Mouse (Mus musculus) lung, postnatal 0 days (tissue): Measurements from ENCODE around the gene Gm47959. TPM values are rescaled to one million over a fixed set of nuclear protein-coding genes. Genes with fewer than 3 reads are reported as not detected.

Experiments
- ATAC-seq: fragments of 200-750 bp; cut with Nextera tagmentation; 2 replicates; pipeline ENCODE4 v1.8.0; 2017; ENCODE audit warnings: moderate library complexity
- DNase-seq: peaks from one replicate; pipeline ENCODE4 v3.0.0-alpha.2; 2016; ENCODE audit warnings: low spot score
- H3K27ac ChIP-seq: fragments of 300-500 bp; sonication (generic); 2 replicates; pipeline ENCODE4 v1.5.1; 2014; ENCODE audit warnings: antibody characterized with exemption, mild to moderate bottlenecking, low read length, mixed read lengths
- H3K27me3 ChIP-seq: fragments of 300-500 bp; sonication (generic); replicated peaks from 2 replicates; pipeline ENCODE4 v1.6.1; 2014; ENCODE audit warnings: low read length, mixed read lengths; ENCODE audit not compliant: insufficient read depth
- H3K36me3 ChIP-seq: fragments of 300-500 bp; sonication (generic); 2 replicates; pipeline ENCODE4 v1.6.1; 2014; ENCODE audit warnings: low read length, mixed read lengths; ENCODE audit not compliant: insufficient read depth
- H3K4me1 ChIP-seq: fragments of 300-500 bp; sonication (generic); 2 replicates; pipeline ENCODE4 v1.6.1; 2014; ENCODE audit warnings: antibody characterized with exemption, low read depth, low read length, mixed read lengths; ENCODE audit not compliant: insufficient read depth
- H3K4me2 ChIP-seq: fragments of 300-500 bp; sonication (generic); replicated peaks from 2 replicates; pipeline ENCODE4 v1.6.1; 2014; ENCODE audit warnings: low read depth, mild to moderate bottlenecking, low read length, moderate library complexity, mixed read lengths
- H3K4me3 ChIP-seq: fragments of 300-500 bp; sonication (generic); 2 replicates; pipeline ENCODE4 v1.5.1; 2014; ENCODE audit warnings: low read depth, low read length
- H3K9ac ChIP-seq: fragments of 300-500 bp; sonication (generic); replicated peaks from 2 replicates; pipeline ENCODE4 v1.6.1; 2014; ENCODE audit warnings: low read depth, mild to moderate bottlenecking
- H3K9me3 ChIP-seq: fragments of 300-500 bp; sonication (generic); 2 replicates; pipeline ENCODE4 v1.6.1; 2016; ENCODE audit warnings: low read length, mixed read lengths
- CTCF ChIP-seq: IDR thresholded peaks from 2 replicates; pipeline ENCODE4 v1.5.1; 2016; ENCODE audit warnings: antibody characterized with exemption, mild to moderate bottlenecking
- EP300 ChIP-seq: IDR thresholded peaks from 2 replicates; pipeline ENCODE4 v1.6.1; 2016; ENCODE audit warnings: antibody characterized with exemption, mild to moderate bottlenecking, control low read depth
- WGBS: fragments of 180-500 bp; shearing (Covaris S2); extraction: QIAGEN DNeasy Blood & Tissue Kit; methylation state at CpG from one replicate; pipeline ENCODE4 v1.1.7; 2014; 5-methylcytosine and 5-hydroxymethylcytosine counted together
- polyA plus RNA-seq: library from polyadenylated mRNA; unstranded; fragments of >200 nt; fragmentation: Nextera tagmentation; extraction: Ambion mirVana; gene quantifications from 2 replicates; pipeline ENCODE4 v1.2.1, GENCODE M21; 2015

Gm47959 gene
- polyA plus RNA-seq, 1 experiment from 2014 or later, result not detected

DNA sequence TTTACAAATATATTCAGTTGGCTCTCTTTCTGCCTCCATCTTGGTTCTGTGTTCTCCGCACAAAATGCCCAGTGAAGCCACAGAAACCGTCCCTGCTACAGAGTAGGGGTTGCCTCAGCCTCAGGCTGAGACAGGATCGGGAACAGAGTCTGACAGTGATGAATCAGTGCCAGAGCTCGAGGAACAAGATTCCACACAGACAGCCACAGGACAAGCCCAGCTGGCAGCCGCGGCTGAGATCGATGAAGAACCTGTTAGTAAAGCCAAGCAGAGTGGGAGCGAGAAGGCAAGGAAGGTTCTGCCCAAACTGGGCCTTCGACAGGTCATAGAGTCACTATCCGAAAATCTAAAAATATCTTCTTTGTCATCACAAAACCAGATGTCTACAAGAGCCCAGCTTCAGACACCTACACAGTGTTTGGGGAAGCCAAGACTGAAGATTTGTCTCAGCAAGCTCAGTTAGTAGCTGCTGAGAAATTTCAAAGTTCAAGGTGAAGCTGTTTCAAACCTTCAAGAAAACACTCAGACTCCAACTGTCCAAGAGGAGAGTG is 15.1 kb downstream of the Gm47959 start:
- H3K9ac ChIP-seq, result no peak overlapping the region
- no peak for TF ChIP-seq CTCF
- TF ChIP-seq EP300, result no peak
- H3K27me3 ChIP-seq, result no peaks in the 10 kb centered on the region
- H3K4me3 ChIP-seq, result no peak overlapping the region
- WGBS, result 48% methylated on average over 10 of the region's 10 CpGs
- no peaks in the 10 kb centered on the region for H3K4me1 ChIP-seq
- H3K9me3 ChIP-seq, result 0 out of 2 replicates have a peak, but pooled peaks cover 2% of the 10 kb centered on the region
- DNase-seq (no peak), ATAC-seq (no peak)
- no peaks in the 10 kb centered on the region for H3K36me3 ChIP-seq
- H3K4me2 ChIP-seq, result no peak overlapping the region
- H3K27ac ChIP-seq, result no peak overlapping the region

DNA sequence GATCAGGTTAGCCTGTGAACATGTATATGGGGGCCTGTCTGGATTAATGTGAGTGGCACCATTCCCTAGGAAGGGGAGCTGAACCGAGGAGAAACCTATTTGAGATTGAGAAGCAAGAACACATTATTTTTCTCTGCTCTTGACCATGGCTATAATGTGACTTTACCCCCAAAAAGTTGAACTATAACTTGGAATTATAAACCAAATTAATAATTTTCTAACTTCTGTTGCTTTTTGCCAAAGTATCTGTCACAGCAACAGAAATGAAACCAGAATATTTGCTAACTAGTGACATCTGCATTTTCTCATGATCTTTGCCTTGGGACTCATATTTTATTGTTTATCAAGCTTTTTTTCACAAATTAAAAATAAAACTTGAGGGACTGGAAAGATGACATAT is 16.2 kb downstream of the Gm47959 start:
- DNase-seq (no peak), ATAC-seq (no peak)
- Histone ChIP-seq H3K4me3 (no peak overlapping the region), H3K9ac (no peak overlapping the region), H3K27ac (no peak overlapping the region), H3K4me1 (no peaks in the 10 kb centered on the region), H3K9me3 (no peaks in the 10 kb centered on the region), H3K4me2 (no peak overlapping the region), H3K27me3 (no peaks in the 10 kb centered on the region), H3K36me3 (no peaks in the 10 kb centered on the region)
- WGBS, result 58% methylated on average over 1 of the region's 1 CpGs
- no peak for TF ChIP-seq EP300
- TF ChIP-seq CTCF, result no peak

DNA sequence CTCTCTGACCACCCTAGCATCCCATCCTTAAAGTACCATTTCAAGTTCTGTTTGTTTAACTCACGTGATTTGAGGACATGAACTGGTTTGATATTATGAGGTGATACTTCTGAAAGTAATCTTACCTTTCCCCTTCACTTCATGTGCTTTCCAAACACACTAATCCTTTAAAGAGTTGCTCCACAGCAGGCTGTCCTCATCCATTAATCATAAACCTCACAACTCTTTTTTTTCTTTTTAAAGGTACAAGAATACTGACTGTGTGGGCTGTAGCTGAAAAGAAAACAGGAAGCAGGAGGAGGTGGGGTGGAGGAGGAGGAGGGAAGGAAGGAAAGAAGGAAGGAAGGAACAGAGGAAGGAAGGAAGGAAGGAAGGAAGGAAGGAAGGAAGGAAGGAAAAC is 31.6 kb downstream of the Gm47959 start:
- peak; percentile 57 for ATAC-seq
- no peak overlapping the region for H3K27ac ChIP-seq

DNA sequence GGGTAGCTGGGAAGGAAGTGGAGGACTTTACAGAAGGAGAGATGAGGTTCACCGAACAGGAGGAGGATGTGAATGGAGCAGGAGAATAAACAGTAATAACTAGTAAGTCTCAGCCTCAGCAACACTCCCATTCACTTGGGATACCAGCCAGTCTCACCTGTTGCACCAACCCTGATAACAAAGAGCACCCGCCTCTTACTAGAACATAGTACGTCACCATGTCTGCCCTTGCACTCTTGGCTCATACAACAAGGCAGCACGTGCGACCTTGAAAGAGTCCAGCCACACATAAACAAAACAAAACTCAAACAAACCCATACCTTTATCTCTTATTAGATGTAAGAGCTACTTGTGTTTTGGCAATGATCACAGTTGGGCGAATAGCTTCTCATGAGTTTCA is 32.2 kb downstream of the Gm47959 start:
- no peaks in the 10 kb centered on the region for H3K36me3 ChIP-seq
- H3K27ac ChIP-seq, result no peak overlapping the region
- H3K4me2 ChIP-seq, result no peak overlapping the region
- H3K9me3 ChIP-seq, result no peaks in the 10 kb centered on the region
- no peak overlapping the region for H3K9ac ChIP-seq
- no peaks in the 10 kb centered on the region for H3K4me1 ChIP-seq
- ATAC-seq (peak; percentile 75), DNase-seq (peak; percentile 55)
- H3K27me3 ChIP-seq, result no peaks in the 10 kb centered on the region
- H3K4me3 ChIP-seq, result no peak overlapping the region
- WGBS, result 53% methylated on average over 6 of the region's 6 CpGs
- no peak for TF ChIP-seq EP300

More for the DNA sequence above, 31.6 kb downstream of the Gm47959 start:
- H3K36me3 ChIP-seq, result no peaks in the 10 kb centered on the region
- WGBS, result 23% methylated on average over 1 of the region's 1 CpGs
- H3K4me2 ChIP-seq, result no peak overlapping the region
- TF ChIP-seq CTCF, result no peak
- TF ChIP-seq EP300, result no peak
- DNase-seq, result peak; percentile 38
- H3K4me1 ChIP-seq, result no peaks in the 10 kb centered on the region
- H3K27me3 ChIP-seq, result no peaks in the 10 kb centered on the region
- H3K4me3 ChIP-seq, result no peak overlapping the region
- no peaks in the 10 kb centered on the region for H3K9me3 ChIP-seq
- H3K9ac ChIP-seq, result no peak overlapping the region

GRCm38 (mm10) chr1:83034509-83034908 is 34.2 kb downstream of the Gm47959 start:
- H3K9me3 ChIP-seq, result no peaks in the 10 kb centered on the region
- H3K27me3 ChIP-seq, result no peaks in the 10 kb centered on the region
- H3K9ac ChIP-seq, result no peak overlapping the region
- no peak overlapping the region for H3K4me2 ChIP-seq
- H3K4me1 ChIP-seq, result no peaks in the 10 kb centered on the region
- no peak overlapping the region for H3K4me3 ChIP-seq
- no peak overlapping the region for H3K27ac ChIP-seq
- DNase-seq, result no peak
- 65% methylated on average over 5 of the region's 5 CpGs for WGBS
- no peak for ATAC-seq
- H3K36me3 ChIP-seq, result no peaks in the 10 kb centered on the region
- TF ChIP-seq CTCF, result no peak
- no peak for TF ChIP-seq EP300

DNA sequence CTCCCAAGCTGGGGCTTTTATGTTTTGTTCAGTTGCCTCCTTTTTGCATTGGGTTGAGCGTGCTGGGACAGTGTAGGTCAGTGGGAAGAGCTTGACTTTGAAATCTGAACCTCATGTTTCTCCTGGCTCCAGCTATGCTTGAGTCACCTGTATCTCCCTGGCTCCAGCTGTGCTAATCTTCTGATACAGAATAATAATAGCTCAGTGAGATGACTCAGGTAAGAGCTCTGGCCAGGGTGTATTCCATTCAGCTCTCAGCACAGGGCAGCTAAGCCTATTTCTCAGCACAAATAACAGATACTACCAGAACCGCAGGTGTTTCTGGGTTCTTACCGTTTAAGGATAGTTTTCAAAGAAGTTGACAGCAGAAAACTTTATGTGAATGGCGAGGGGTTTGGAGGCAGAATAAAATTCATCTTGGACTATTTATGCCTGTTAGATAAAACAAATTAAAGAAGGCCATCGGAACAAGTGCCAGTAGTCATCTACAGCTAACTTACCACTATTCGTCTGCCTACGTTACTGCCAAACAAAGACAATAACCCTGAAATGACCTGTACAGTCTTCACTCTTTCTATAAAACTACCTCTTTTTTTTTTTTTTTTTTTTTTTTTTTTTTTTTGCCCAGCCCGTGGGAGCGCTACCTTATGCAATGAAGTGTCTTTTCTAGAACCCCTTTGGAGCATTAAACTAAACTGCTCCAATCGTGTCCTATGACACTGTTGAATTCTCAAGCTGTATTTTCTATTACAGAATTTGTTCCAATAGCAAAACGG is 36.7 kb downstream of the Gm47959 start:
- ATAC-seq, result no peak
- no peak overlapping the region for H3K4me3 ChIP-seq

More for the DNA sequence above, 36.7 kb downstream of the Gm47959 start:
- H3K36me3 ChIP-seq, result no peaks in the 10 kb centered on the region
- TF ChIP-seq EP300 (no peak), CTCF (no peak)
- 73% methylated on average over 11 of the region's 11 CpGs for WGBS
- H3K4me2 ChIP-seq, result 0 out of 2 replicates have a peak overlapping the region, but pooled peaks have one; percentile 75
- no peak overlapping the region for H3K9ac ChIP-seq
- H3K9me3 ChIP-seq, result no peaks in the 10 kb centered on the region
- no peaks in the 10 kb centered on the region for H3K4me1 ChIP-seq
- no peaks in the 10 kb centered on the region for H3K27me3 ChIP-seq
- DNase-seq, result no peak
- H3K27ac ChIP-seq, result no peak overlapping the region
